Mouse (Mus musculus): Measurements from ENCODE around the gene Etv3.

DNA sequence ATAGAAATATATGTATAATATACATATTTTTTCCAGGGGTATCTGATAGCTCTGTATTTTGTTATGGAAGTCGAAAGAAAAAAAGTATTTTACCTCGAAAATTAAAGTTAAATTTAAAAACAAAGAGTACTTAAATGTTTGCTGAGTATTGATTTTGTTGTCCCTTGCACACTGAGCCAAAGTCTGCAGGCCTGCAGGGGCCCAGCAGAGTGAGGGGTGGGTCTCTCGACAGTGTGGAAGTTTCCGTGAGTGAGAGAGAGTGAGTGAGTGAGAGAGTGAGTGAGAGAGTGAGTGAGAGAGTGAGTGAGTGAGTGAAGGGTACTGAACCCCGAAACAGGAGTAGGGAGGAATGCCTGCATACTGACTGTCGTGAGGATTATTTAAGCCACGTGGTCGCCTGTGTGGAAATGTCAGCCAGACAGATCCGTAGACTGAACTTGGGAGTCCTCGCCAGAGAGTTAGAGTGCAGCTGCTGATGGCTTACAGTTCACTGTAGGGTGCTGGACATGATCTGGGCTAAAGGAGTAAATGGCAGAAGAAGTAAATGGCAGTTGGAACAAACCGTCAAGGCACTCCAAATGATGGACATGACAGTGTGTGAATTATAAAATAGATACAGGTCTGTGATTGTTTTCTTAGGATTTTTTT, 14.9 kb downstream of the Etv3 start:
- TF ChIP-seq ZNF384 (IDR thresholded peaks at IDR 0.05; ENCODE audit: low read depth, low read length), result no peak
- TF ChIP-seq MAFK (IDR thresholded peaks at IDR 0.05; ENCODE audit: insufficient read depth, low read depth, low read length), result no peak
- TF ChIP-seq CHD2 (IDR thresholded peaks at IDR 0.05; ENCODE audit: low read depth, low read length), result no peak
- TF ChIP-seq ZC3H11A (IDR thresholded peaks at IDR 0.05; ENCODE audit: borderline replicate concordance, low read depth, low read length), result no peak
- no peak for TF ChIP-seq HCFC1 (IDR thresholded peaks at IDR 0.05; ENCODE audit: borderline replicate concordance, insufficient read depth, low read length)
